Mouse (Mus musculus): ENCODE measurements around the gene Blvrb. TPM values are rescaled to one million over a fixed set of nuclear protein-coding genes. Genes with fewer than 3 reads are reported as not detected.

Blvrb gene
- total and polyA plus RNA-seq, 3 experiments = 29.9 to 46.2 (median 31.7) TPM

DNA sequence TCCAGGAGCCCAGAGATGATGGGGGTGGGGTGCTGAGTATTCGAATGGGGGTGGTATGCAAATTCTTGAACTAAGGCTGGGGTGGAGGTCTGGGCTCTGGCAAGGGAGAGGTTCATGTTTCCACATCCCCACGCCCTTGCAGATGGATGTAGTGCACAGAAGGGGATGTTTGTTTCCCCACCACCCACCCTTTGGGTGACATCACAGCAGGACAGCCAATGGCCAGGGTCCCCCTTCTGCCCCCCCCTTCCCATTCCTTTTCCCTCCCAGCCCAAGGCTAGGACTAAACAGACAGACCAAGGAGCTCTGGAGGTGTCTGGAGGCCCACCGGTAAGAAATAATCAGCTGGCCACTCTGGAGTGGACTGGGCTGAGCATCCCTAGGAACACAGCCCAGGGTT is 51.3 kb downstream of the Blvrb start, which contains the start of gene Prx:
Gene Prx (plus strand): TSS at position 289 of the 400 bp plus-strand sequence.
- H3K36me3 ChIP-seq (ENCODE audit: control insufficient read depth, insufficient read depth, low read length) = no peaks in the 10 kb centered on the region
- no peak within 1 kb of the TSS for H3K4me3 ChIP-seq
- no peak for TF ChIP-seq CTCF (IDR thresholded peaks at IDR 0.05)
- no peak for TF ChIP-seq EP300 (IDR thresholded peaks at IDR 0.05; ENCODE audit: insufficient read depth, low read depth, low read length)
- no peak for TF ChIP-seq POLR2A (IDR thresholded peaks at IDR 0.05; ENCODE audit: insufficient read depth, low read depth, low read length)
- intact Hi-C loops (cut with DNase I) = no loop called here
- H3K27me3 ChIP-seq (ENCODE audit: control insufficient read depth, insufficient read depth, low read length) = no peaks in the 10 kb centered on the region
- H3K79me2 ChIP-seq (replicated peaks; ENCODE audit: control insufficient read depth, insufficient read depth, low read length) = no peaks in the 10 kb centered on the region
- peaks cover 4% of the 10 kb centered on the region for H3K4me1 ChIP-seq (ENCODE audit: control insufficient read depth, insufficient read depth, low read length)
- no peak within 1 kb of the TSS for H3K9ac ChIP-seq (ENCODE audit: low read depth, low read length)
- no peak within 1 kb of the TSS for H3K27ac ChIP-seq
- DNase-seq = no peak
- WGBS = 62% methylated on average over 3 of the region's 3 CpGs

DNA sequence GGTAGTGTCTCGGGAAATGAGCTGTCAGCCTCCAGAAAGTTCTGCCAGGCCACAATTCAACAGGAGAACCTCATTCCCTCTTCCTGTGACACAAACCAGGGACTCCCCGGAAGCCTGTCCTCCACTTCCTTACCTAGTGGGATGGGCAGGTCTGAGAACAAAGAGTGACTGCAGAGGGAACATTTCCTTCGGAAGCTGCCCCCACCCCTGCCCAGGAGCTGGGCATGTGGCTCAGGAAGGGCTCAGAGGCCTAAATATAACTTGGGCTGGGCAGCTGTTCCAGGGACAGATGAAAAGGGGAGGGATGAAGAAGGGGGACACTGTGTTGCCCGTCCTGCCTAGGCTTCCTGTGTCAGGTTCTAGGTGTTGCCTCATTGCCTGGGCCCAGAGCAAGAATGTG is 53.8 kb downstream of the Blvrb start:
- Histone ChIP-seq H3K4me1 (ENCODE audit: control insufficient read depth, insufficient read depth, low read length) (peaks cover 4% of the 10 kb centered on the region), H3K79me2 (replicated peaks; ENCODE audit: control insufficient read depth, insufficient read depth, low read length) (no peaks in the 10 kb centered on the region), H3K9ac (ENCODE audit: low read depth, low read length) (no peak overlapping the region), H3K27ac (peak overlapping the region; percentile 69), H3K4me3 (no peak overlapping the region), H3K36me3 (ENCODE audit: control insufficient read depth, insufficient read depth, low read length) (no peaks in the 10 kb centered on the region), H3K27me3 (ENCODE audit: control insufficient read depth, insufficient read depth, low read length) (no peaks in the 10 kb centered on the region)
- intact Hi-C loops (cut with DNase I) = loop anchor here (1.0 kb wide), 1 partner anchor 11 kb away; no protein-coding TSS in a partner anchor
- WGBS = 19% methylated on average over 4 of the region's 4 CpGs
- DNase-seq = peak; percentile 47 to 64
- TF ChIP-seq CTCF (IDR thresholded peaks at IDR 0.05) = no peak
- TF ChIP-seq EP300 (IDR thresholded peaks at IDR 0.05; ENCODE audit: insufficient read depth, low read depth, low read length) = peak; percentile 79

DNA sequence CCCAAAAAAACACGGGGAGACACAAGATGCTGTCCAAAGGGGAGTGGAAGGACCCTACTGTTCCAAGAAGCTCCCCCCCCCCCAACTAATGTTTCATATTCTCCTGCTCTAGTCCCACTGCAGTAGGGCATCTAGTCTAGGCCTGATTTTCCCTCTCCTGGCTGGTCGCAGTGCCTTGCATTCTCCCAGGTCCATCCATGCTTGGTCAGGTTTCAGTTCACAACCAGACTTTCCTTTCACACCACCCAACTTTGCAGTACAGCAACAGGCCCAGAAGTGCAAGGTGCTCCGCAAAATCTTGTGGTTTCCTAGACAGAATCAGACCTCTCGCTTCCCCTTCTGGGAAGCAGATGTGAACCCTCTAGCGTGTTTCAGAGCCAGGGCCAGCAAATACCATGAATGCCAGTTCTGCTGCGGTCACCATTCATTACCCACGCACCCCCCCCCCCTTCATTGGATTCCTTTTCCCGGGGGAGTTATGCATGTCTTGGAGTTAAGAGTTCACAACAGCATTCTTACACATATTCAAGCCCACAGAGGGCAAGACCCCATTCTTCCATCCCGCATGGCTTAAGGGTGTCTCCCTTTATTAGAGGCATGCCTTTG is 59.1 kb downstream of the Blvrb start:
- Histone ChIP-seq H3K4me3 (no peak overlapping the region), H3K36me3 (ENCODE audit: control insufficient read depth, insufficient read depth, low read length) (no peaks in the 10 kb centered on the region), H3K9ac (ENCODE audit: low read depth, low read length) (no peak overlapping the region), H3K4me1 (ENCODE audit: control insufficient read depth, insufficient read depth, low read length) (peaks cover 2% of the 10 kb centered on the region), H3K27me3 (ENCODE audit: control insufficient read depth, insufficient read depth, low read length) (no peaks in the 10 kb centered on the region), H3K27ac (peak overlapping the region; percentile 91), H3K79me2 (replicated peaks; ENCODE audit: control insufficient read depth, insufficient read depth, low read length) (no peaks in the 10 kb centered on the region)
- WGBS = 35% methylated on average over 9 of the region's 9 CpGs
- DNase-seq = no peak
- intact Hi-C loops (cut with DNase I) = loop anchor here (5.0 kb wide), 1 partner anchor 85 kb away; the partner anchor contains the start of gene Akt2
- TF ChIP-seq CTCF (IDR thresholded peaks at IDR 0.05) (no peak), EP300 (IDR thresholded peaks at IDR 0.05; ENCODE audit: insufficient read depth, low read depth, low read length) (no peak), POLR2A (IDR thresholded peaks at IDR 0.05; ENCODE audit: insufficient read depth, low read depth, low read length) (no peak)

DNA sequence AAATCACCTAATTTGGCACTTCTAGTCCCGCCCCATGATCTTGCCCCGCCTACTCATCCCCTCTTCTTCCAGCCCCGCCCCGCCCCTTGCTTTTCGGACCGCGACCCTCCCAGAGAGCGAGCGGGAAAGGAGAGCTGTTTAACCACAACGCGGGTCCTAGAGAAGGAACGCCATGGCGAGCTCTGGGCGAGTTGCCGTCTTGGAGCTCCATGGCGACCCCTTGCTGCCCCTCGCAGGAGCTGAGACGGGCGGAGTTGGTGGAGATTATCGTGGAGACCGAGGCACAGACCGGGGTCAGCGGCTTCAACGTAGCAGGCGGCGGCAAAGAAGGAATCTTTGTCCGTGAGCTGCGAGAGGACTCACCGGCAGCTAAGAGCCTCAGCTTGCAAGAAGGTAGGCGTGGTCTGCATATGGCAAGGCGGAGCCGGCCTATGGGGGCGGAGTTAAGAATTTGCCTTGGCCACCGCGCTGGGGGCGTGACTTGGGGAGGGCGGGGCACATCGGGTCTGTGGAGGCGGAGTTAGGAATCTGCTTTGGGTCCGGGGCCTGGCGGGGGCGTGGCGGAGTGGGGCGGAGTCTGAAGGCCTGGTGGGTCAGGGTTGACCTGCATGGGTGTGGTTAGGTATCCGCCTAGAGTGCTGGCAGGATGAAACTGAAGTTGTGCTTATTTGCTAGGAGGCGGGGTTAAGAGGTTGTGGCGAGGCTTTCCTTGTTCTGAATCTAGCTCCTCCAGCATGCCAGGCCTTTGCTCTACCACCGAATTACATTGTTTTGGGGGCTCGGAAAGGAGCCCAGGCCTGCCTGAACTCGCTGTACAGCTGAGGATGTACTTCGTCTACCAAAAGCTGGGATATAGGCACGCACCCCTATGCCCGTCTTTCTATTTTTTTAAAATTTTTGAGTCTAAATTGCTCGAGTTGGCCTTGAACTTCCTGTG is 60.2 kb downstream of the Blvrb start:
- peaks cover 2% of the 10 kb centered on the region; the same call in 1 of the 2 replicates for H3K4me1 ChIP-seq (ENCODE audit: control insufficient read depth, insufficient read depth, low read length)
- WGBS = under 1% methylated on average over 54 of the region's 54 CpGs
- H3K79me2 ChIP-seq (replicated peaks; ENCODE audit: control insufficient read depth, insufficient read depth, low read length) = no peaks in the 10 kb centered on the region
- H3K4me3 ChIP-seq = peak overlapping the region; percentile 64
- no peaks in the 10 kb centered on the region for H3K36me3 ChIP-seq (ENCODE audit: control insufficient read depth, insufficient read depth, low read length)
- H3K27ac ChIP-seq = peak overlapping the region; percentile 91
- intact Hi-C loops (cut with DNase I) = loop anchor here (2.0 to 5.0 kb wide), 3 partner anchors 17 to 84 kb away; partner anchors contain the start of gene Akt2
- no peaks in the 10 kb centered on the region for H3K27me3 ChIP-seq (ENCODE audit: control insufficient read depth, insufficient read depth, low read length)
- H3K9ac ChIP-seq (ENCODE audit: low read depth, low read length) = peak overlapping the region; percentile 65
- peak; percentile 92 for TF ChIP-seq POLR2A (IDR thresholded peaks at IDR 0.05; ENCODE audit: insufficient read depth, low read depth, low read length)
- TF ChIP-seq EP300 (IDR thresholded peaks at IDR 0.05; ENCODE audit: insufficient read depth, low read depth, low read length) = no peak
- TF ChIP-seq CTCF (IDR thresholded peaks at IDR 0.05) = peak; percentile 32
- peak; percentile 97 to 98 for DNase-seq

DNA sequence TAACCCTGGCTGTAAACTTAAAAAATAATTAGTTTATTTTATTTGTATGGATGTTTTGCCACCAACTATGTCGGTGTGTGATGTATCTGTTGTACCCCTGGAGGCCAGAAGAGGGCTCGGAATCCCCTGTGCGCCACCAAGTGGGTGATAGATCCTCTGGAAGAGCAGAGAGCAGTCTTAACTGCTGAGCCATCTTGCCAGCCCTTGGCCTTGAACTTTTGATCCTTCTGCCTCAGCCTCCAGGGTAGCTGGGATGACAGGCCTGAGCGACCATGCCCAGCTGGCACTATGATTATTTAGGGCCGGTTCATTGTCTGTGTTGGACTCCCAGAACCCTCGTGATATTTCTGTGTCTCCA is 60.8 kb downstream of the Blvrb start:
- Histone ChIP-seq H3K4me1 (ENCODE audit: control insufficient read depth, insufficient read depth, low read length) (peaks cover 2% of the 10 kb centered on the region; the same call in 1 of the 2 replicates), H3K27me3 (ENCODE audit: control insufficient read depth, insufficient read depth, low read length) (no peaks in the 10 kb centered on the region), H3K9ac (ENCODE audit: low read depth, low read length) (no peak overlapping the region), H3K36me3 (ENCODE audit: control insufficient read depth, insufficient read depth, low read length) (no peaks in the 10 kb centered on the region), H3K4me3 (peak overlapping the region; percentile 64), H3K27ac (peak overlapping the region; percentile 91), H3K79me2 (replicated peaks; ENCODE audit: control insufficient read depth, insufficient read depth, low read length) (no peaks in the 10 kb centered on the region)
- peak; percentile 59 to 72 for DNase-seq
- 17% methylated on average over 6 of the region's 6 CpGs for WGBS
- intact Hi-C loops (cut with DNase I) = loop anchor here (1.0 to 5.0 kb wide), 4 partner anchors 18 to 84 kb away; partner anchors contain the start of gene Akt2
- TF ChIP-seq EP300 (IDR thresholded peaks at IDR 0.05; ENCODE audit: insufficient read depth, low read depth, low read length) = peak; percentile 52; the same call in 1 of the 2 replicates
- TF ChIP-seq POLR2A (IDR thresholded peaks at IDR 0.05; ENCODE audit: insufficient read depth, low read depth, low read length) = no peak
- peak; percentile 87 for TF ChIP-seq CTCF (IDR thresholded peaks at IDR 0.05)

Data from heart, adult 2 months (tissue).